Mouse (Mus musculus) heart, embryonic 13.5 days (tissue): ENCODE measurements around the gene Pptc7. TPM values are rescaled to one million over a fixed set of nuclear protein-coding genes. Genes with fewer than 3 reads are reported as not detected.

Experiments
- ATAC-seq: fragments of 200-750 bp; cut with Nextera tagmentation; 2 replicates; pipeline ENCODE4 v1.8.0; 2017; ENCODE audit warnings: moderate TSS enrichment; ENCODE audit not compliant: insufficient number of reproducible peaks, low FRiP score, low TSS enrichment; ENCODE audit errors: extremely low read depth
- H3K27ac ChIP-seq: fragments of 300-500 bp; sonication (generic); replicated peaks from 2 replicates; pipeline ENCODE4 v1.5.1; 2015; ENCODE audit warnings: moderate library complexity, mild to moderate bottlenecking, inconsistent platforms
- H3K27me3 ChIP-seq: fragments of 300-500 bp; sonication (generic); replicated peaks from 2 replicates; pipeline ENCODE4 v1.6.1; 2015; ENCODE audit warnings: mild to moderate bottlenecking, inconsistent platforms
- H3K36me3 ChIP-seq: fragments of 300-500 bp; sonication (generic); 2 replicates; pipeline ENCODE4 v1.6.1; 2015; ENCODE audit warnings: mild to moderate bottlenecking, inconsistent platforms
- H3K4me1 ChIP-seq: fragments of 300-500 bp; sonication (generic); 2 replicates; pipeline ENCODE4 v1.6.1; 2015; ENCODE audit warnings: inconsistent platforms
- H3K4me2 ChIP-seq: fragments of 300-500 bp; sonication (generic); 2 replicates; pipeline ENCODE4 v1.6.1; 2015; ENCODE audit warnings: inconsistent platforms, mild to moderate bottlenecking, moderate library complexity
- H3K4me3 ChIP-seq: fragments of 300-500 bp; sonication (generic); 2 replicates; pipeline ENCODE4 v1.5.1; 2015; ENCODE audit warnings: moderate library complexity, mild to moderate bottlenecking, inconsistent platforms
- H3K9ac ChIP-seq: fragments of 300-500 bp; sonication (generic); 2 replicates; pipeline ENCODE4 v1.6.1; 2015; ENCODE audit warnings: inconsistent platforms, mild to moderate bottlenecking, moderate library complexity
- H3K9me3 ChIP-seq: fragments of 300-500 bp; sonication (generic); 2 replicates; pipeline ENCODE4 v1.6.1; 2016; ENCODE audit warnings: inconsistent platforms
- whole genome bisulfite sequencing: fragments of 180-500 bp; shearing (Covaris S2); methylation state at CpG from one replicate; pipeline ENCODE4 v1.1.7; 2015; ENCODE audit warnings: mixed read lengths; 5-methylcytosine and 5-hydroxymethylcytosine counted together
- polyA plus RNA-seq: library from polyadenylated mRNA; unstranded; fragments of >200 nt; fragmentation: Nextera tagmentation; extraction: Ambion mirVana; gene quantifications from 2 replicates; pipeline ENCODE4 v1.2.1, GENCODE M21; 2015

Gene Pptc7
- polyA plus RNA-seq, 1 experiment from 2014 or later, result 9.7 TPM

- Histone ChIP-seq H3K9me3 (no peaks in the 10 kb centered on the region), H3K4me3 (no peak overlapping the region), H3K4me2 (no peak overlapping the region), H3K4me1 (peaks cover 5% of the 10 kb centered on the region; the same call in 1 of the 2 replicates), H3K36me3 (no peaks in the 10 kb centered on the region), H3K27ac (no peak overlapping the region), H3K27me3 (no peaks in the 10 kb centered on the region), H3K9ac (no peak overlapping the region)
- WGBS, result 7% methylated on average over 5 of the region's 5 CpGs
- peak; percentile 42; the same call in 1 of the 2 replicates for ATAC-seq
These were observed 60.1 kb downstream of the Pptc7 start for GRCm38 (mm10) chr5:122344260-122344659.

DNA sequence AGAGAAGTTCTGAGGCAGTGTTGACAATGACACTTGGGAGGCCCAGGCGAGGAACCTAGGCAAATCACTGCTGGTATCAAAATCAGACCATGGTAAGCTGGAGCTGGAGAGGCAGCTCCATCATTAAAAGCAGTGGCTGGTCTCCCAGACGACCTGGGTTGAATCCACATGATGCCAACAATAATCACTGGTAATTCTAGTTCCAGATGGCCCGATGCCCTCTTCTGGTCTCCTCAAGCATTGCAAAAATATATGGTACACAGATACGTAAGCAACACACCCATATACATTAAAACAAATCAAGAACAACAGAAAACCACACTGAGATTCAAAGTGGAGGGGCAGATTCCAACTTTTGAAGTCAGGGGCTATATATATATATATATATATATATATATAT is 61.6 kb downstream of the Pptc7 start:
- no peaks in the 10 kb centered on the region for H3K36me3 ChIP-seq
- H3K9ac ChIP-seq, result no peak overlapping the region
- H3K9me3 ChIP-seq, result no peaks in the 10 kb centered on the region
- H3K4me1 ChIP-seq, result peaks cover 5% of the 10 kb centered on the region; the same call in 1 of the 2 replicates
- no peaks in the 10 kb centered on the region for H3K27me3 ChIP-seq
- no peak overlapping the region for H3K4me2 ChIP-seq
- 70% methylated on average over 4 of the region's 4 CpGs for WGBS
- H3K27ac ChIP-seq, result no peak overlapping the region
- no peak for ATAC-seq
- H3K4me3 ChIP-seq, result no peak overlapping the region

GRCm38 (mm10) chr5:122353807-122354491 is 69.8 kb downstream of the Pptc7 start, which contains the start of the genes Rad9b and Vps29:
Rad9b (minus strand) TSS chr5:122354233.
Vps29 (plus strand) TSS chr5:122354369.
- Histone ChIP-seq H3K36me3 (peaks cover 14% of the 10 kb centered on the region), H3K4me2 (peak within 1 kb of the TSS; percentile 88), H3K27ac (peak within 1 kb of the TSS; percentile 85), H3K27me3 (no peaks in the 10 kb centered on the region), H3K9ac (peak within 1 kb of the TSS; percentile 98), H3K4me3 (peak within 1 kb of the TSS; percentile 96), H3K4me1 (peaks cover 16% of the 10 kb centered on the region), H3K9me3 (no peaks in the 10 kb centered on the region)
- ATAC-seq, result peak; percentile 90
- 2% methylated on average over 51 of the region's 51 CpGs for WGBS

GRCm38 (mm10) chr5:122354492-122355067 is 70.4 kb downstream of the Pptc7 start:
- no peaks in the 10 kb centered on the region for H3K27me3 ChIP-seq
- no peaks in the 10 kb centered on the region for H3K9me3 ChIP-seq
- peaks cover 17% of the 10 kb centered on the region for H3K36me3 ChIP-seq
- peak; percentile 85 for ATAC-seq
- H3K9ac ChIP-seq, result peak overlapping the region; percentile 98
- H3K4me2 ChIP-seq, result peak overlapping the region; percentile 88
- WGBS, result under 1% methylated on average over 49 of the region's 57 CpGs
- H3K4me3 ChIP-seq, result peak overlapping the region; percentile 96
- H3K4me1 ChIP-seq, result peaks cover 16% of the 10 kb centered on the region
- H3K27ac ChIP-seq, result peak overlapping the region; percentile 85

- Histone ChIP-seq H3K9me3 (no peaks in the 10 kb centered on the region), H3K4me3 (peak within 1 kb of the TSS; percentile 70), H3K27ac (peak within 1 kb of the TSS; percentile 95), H3K9ac (peak within 1 kb of the TSS; percentile 89), H3K4me2 (peak within 1 kb of the TSS; percentile 91), H3K27me3 (no peaks in the 10 kb centered on the region), H3K36me3 (peaks cover 60% of the 10 kb centered on the region), H3K4me1 (peaks cover 16% of the 10 kb centered on the region)
- under 1% methylated on average over 28 of the region's 46 CpGs for WGBS
- peak; percentile 47 for ATAC-seq
These were observed 87.5 kb downstream of the Pptc7 start, which contains the start of gene Gpn3 for GRCm38 (mm10) chr5:122371591-122372191. Gpn3 (plus strand) TSS chr5:122371876.

DNA sequence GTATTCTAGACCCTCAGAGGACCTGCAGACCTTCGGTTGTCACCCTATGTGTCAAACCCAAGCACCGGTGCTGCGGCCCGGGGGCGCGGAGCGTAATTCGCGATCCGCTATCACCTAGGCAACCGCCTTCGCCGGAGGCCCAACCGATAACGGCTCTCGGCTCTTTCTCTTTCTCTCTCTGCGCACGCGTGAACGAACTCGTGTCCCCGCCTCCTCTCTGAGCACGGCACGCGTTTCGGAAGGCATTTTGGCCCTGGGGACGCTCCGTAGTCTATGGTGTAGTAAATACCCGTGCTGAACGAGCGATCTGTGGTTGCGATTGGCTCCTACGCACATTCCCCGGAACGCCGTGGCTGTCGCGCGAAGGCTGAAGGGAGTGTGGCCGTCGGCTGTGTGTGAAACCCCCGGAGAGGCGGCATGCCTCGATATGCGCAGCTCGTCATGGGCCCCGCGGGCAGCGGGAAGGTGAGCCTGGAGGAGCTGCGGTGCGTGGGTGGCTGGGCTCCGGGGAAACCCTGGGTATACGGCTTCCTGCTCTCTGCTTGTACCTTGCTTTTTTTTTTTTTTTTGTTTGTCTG is 88.1 kb downstream of the Pptc7 start, which contains the start of gene Fam216a:
TSS of gene Fam216a (minus strand) at position 173 of the 578 bp plus-strand sequence.
- under 1% methylated on average over 53 of the region's 53 CpGs for WGBS
- peak; percentile 88 for ATAC-seq
- H3K36me3 ChIP-seq, result peaks cover 60% of the 10 kb centered on the region

DNA sequence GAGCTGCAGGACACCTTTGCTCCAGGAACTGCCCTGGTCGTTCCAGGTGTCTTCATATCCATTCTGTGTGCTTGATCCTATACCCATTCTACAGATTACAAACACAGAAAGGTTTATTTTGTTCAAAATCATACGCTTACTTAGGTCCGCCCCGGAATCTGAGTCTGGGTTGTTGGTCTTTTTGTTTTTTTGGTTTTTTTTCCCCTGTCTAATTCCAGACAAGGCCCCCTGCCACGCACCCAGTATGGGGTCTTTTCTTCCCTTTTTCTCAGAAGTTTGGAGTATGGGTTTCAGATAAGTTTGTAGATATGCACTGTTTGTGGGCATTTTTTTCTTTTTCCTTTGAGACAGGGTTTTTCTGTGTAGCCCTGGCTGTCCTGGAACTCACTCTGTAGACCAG is 88.7 kb downstream of the Pptc7 start:
- WGBS, result 5% methylated on average over 5 of the region's 5 CpGs
- Histone ChIP-seq H3K36me3 (peaks cover 55% of the 10 kb centered on the region), H3K4me1 (peaks cover 16% of the 10 kb centered on the region), H3K4me2 (peak overlapping the region; percentile 91), H3K9ac (peak overlapping the region; percentile 89), H3K9me3 (no peaks in the 10 kb centered on the region), H3K4me3 (peak overlapping the region; percentile 70), H3K27me3 (no peaks in the 10 kb centered on the region), H3K27ac (peak overlapping the region; percentile 95)
- ATAC-seq, result no peak

More for the DNA sequence above, 88.1 kb downstream of the Pptc7 start, which contains the start of gene Fam216a:
- H3K9ac ChIP-seq, result peak within 1 kb of the TSS; percentile 89
- H3K4me1 ChIP-seq, result peaks cover 16% of the 10 kb centered on the region
- peak within 1 kb of the TSS; percentile 91 for H3K4me2 ChIP-seq
- H3K27me3 ChIP-seq, result no peaks in the 10 kb centered on the region
- H3K9me3 ChIP-seq, result no peaks in the 10 kb centered on the region
- peak within 1 kb of the TSS; percentile 95 for H3K27ac ChIP-seq
- H3K4me3 ChIP-seq, result peak within 1 kb of the TSS; percentile 70

Other genes starting within 250 kb of the Pptc7 start
- gene Cux2, start 234.3 kb upstream of the Pptc7 start, polyA plus RNA-seq, result 4.5 and 4.8 TPM in 2 replicates
- 7,724 and 9,145 TPM in 2 replicates for gene Myl2, start 183.4 kb upstream of the Pptc7 start, polyA plus RNA-seq
- gene Ccdc63, start 143.5 kb upstream of the Pptc7 start, polyA plus RNA-seq, result 0.36 TPM in 1 of 2 replicates, not detected in the other
- gene Ppp1cc, start 126.1 kb upstream of the Pptc7 start, polyA plus RNA-seq, result 190 and 219 TPM in 2 replicates
- gene Hvcn1, start 77.6 kb upstream of the Pptc7 start, polyA plus RNA-seq, result 1.9 and 2.7 TPM in 2 replicates
- gene Tctn1, start 19.9 kb upstream of the Pptc7 start, polyA plus RNA-seq, result 2.5 and 2.8 TPM in 2 replicates
- 6.2 and 7.5 TPM in 2 replicates for gene Rad9b, start 69.9 kb downstream of the Pptc7 start, polyA plus RNA-seq
- gene Vps29, start 70.0 kb downstream of the Pptc7 start, polyA plus RNA-seq, result 214 and 236 TPM in 2 replicates
- gene Gpn3, start 87.5 kb downstream of the Pptc7 start, polyA plus RNA-seq, result 54.4 and 59.9 TPM in 2 replicates
- gene Fam216a, start 88.0 kb downstream of the Pptc7 start, polyA plus RNA-seq, result 55.5 and 56.8 TPM in 2 replicates
- 99.1 and 114 TPM in 2 replicates for gene Arpc3, start 107.5 kb downstream of the Pptc7 start, polyA plus RNA-seq
- 35.5 and 36.4 TPM in 2 replicates for gene Anapc7, start 137.3 kb downstream of the Pptc7 start, polyA plus RNA-seq
- gene Atp2a2, start 217.9 kb downstream of the Pptc7 start, polyA plus RNA-seq, result 221 and 227 TPM in 2 replicates